Mouse (Mus musculus) liver, postnatal 0 days (tissue): Measurements from ENCODE around the gene Timp3. TPM values are rescaled to one million over a fixed set of nuclear protein-coding genes. Genes with fewer than 3 reads are reported as not detected.

Experiments used
- ATAC-seq: fragments of 200-750 bp; cut with Nextera tagmentation; 2 replicates; pipeline ENCODE4 v1.8.0; 2017; ENCODE audit warnings: mild to moderate bottlenecking, moderate library complexity
- DNase-seq: peaks from one replicate; pipeline ENCODE4 v3.0.0-alpha.2; 2016
- H3K27ac ChIP-seq: fragments of 300-500 bp; sonication (generic); 2 replicates; pipeline ENCODE4 v1.5.1; 2014; ENCODE audit warnings: antibody characterized with exemption, moderate library complexity, mild to moderate bottlenecking, low read depth
- H3K27me3 ChIP-seq: fragments of 300-500 bp; sonication (generic); 2 replicates; pipeline ENCODE4 v1.6.1; 2014; ENCODE audit warnings: low read length, control low read depth, mixed read lengths; ENCODE audit not compliant: insufficient read depth
- H3K36me3 ChIP-seq: fragments of 300-500 bp; sonication (generic); replicated peaks from 2 replicates; pipeline ENCODE4 v1.6.1; 2014; ENCODE audit warnings: mild to moderate bottlenecking, control low read depth, low read length, moderate library complexity, mixed read lengths; ENCODE audit not compliant: insufficient read depth
- H3K4me1 ChIP-seq: fragments of 300-500 bp; sonication (generic); 2 replicates; pipeline ENCODE4 v1.6.1; 2014; ENCODE audit warnings: antibody characterized with exemption, mild to moderate bottlenecking, control low read depth; ENCODE audit not compliant: insufficient read depth
- H3K4me2 ChIP-seq: fragments of 300-500 bp; sonication (generic); 2 replicates; pipeline ENCODE4 v1.6.1; 2014; ENCODE audit warnings: low read depth, mild to moderate bottlenecking, low read length, moderate library complexity, mixed read lengths
- H3K4me3 ChIP-seq: fragments of 300-500 bp; sonication (generic); 2 replicates; pipeline ENCODE4 v1.5.1; 2014; ENCODE audit warnings: low read depth, low read length
- H3K9ac ChIP-seq: fragments of 300-500 bp; sonication (generic); replicated peaks from 2 replicates; pipeline ENCODE4 v1.6.1; 2014; ENCODE audit warnings: mild to moderate bottlenecking, moderate library complexity
- H3K9me3 ChIP-seq: fragments of 300-500 bp; sonication (generic); 2 replicates; pipeline ENCODE4 v1.6.1; 2016; ENCODE audit warnings: mild to moderate bottlenecking, control low read depth, low read length, mixed read lengths
- CTCF ChIP-seq: sonication (generic); IDR thresholded peaks from 2 replicates; pipeline ENCODE4 v1.5.1; 2016; ENCODE audit warnings: antibody characterized with exemption, low read depth
- EP300 ChIP-seq: IDR thresholded peaks from 2 replicates; pipeline ENCODE4 v1.6.1; 2016; ENCODE audit warnings: antibody characterized with exemption, low read depth, mild to moderate bottlenecking
- WGBS: fragments of 180-500 bp; shearing (Covaris S2); extraction: QIAGEN DNeasy Blood & Tissue Kit; methylation state at CpG from one replicate; pipeline ENCODE4 v1.1.7; 2014; ENCODE audit not compliant: insufficient replicate concordance; 5-methylcytosine and 5-hydroxymethylcytosine counted together
- polyA plus RNA-seq: library from polyadenylated mRNA; unstranded; fragments of >200 nt; fragmentation: Nextera tagmentation; extraction: Ambion mirVana; gene quantifications from 2 replicates; pipeline ENCODE4 v1.2.1, GENCODE M21; 2015

The Timp3 gene
- polyA plus RNA-seq, 1 experiment from 2014 or later: 7.9 TPM

- TF ChIP-seq CTCF (no peak), EP300 (no peak)
- Histone ChIP-seq H3K27ac (no peak overlapping the region), H3K9ac (no peak overlapping the region), H3K27me3 (no peaks in the 10 kb centered on the region), H3K4me2 (no peak overlapping the region), H3K9me3 (no peaks in the 10 kb centered on the region), H3K4me1 (no peaks in the 10 kb centered on the region), H3K36me3 (no peaks in the 10 kb centered on the region), H3K4me3 (no peak overlapping the region)
- DNase-seq (no peak), ATAC-seq (no peak)
- WGBS: 65% methylated on average over 3 of the region's 3 CpGs
Observed at GRCm38 (mm10) chr10:86319526-86319925, 19.4 kb downstream of the Timp3 start.

GRCm38 (mm10) chr10:86320204-86320603 is 20.0 kb downstream of the Timp3 start:
- ATAC-seq: no peak
- Histone ChIP-seq H3K27me3 (no peaks in the 10 kb centered on the region), H3K9ac (no peak overlapping the region), H3K4me1 (no peaks in the 10 kb centered on the region), H3K36me3 (no peaks in the 10 kb centered on the region), H3K4me2 (no peak overlapping the region), H3K9me3 (no peaks in the 10 kb centered on the region), H3K4me3 (no peak overlapping the region), H3K27ac (no peak overlapping the region)
- WGBS: 88% methylated on average over 5 of the region's 5 CpGs
- no peak for DNase-seq
- no peak for TF ChIP-seq CTCF
- no peak for TF ChIP-seq EP300

- whole genome bisulfite sequencing: 77% methylated on average over 8 of the region's 8 CpGs
- H3K27ac ChIP-seq: no peak overlapping the region
Observed at GRCm38 (mm10) chr10:86321194-86321593, 21.0 kb downstream of the Timp3 start.

GRCm38 (mm10) chr10:86322006-86322405 is 21.8 kb downstream of the Timp3 start:
- H3K4me1 ChIP-seq: no peaks in the 10 kb centered on the region
- H3K27ac ChIP-seq: no peak overlapping the region
- H3K36me3 ChIP-seq: no peaks in the 10 kb centered on the region
- no peak for TF ChIP-seq CTCF
- no peak for TF ChIP-seq EP300
- H3K9ac ChIP-seq: no peak overlapping the region
- no peaks in the 10 kb centered on the region for H3K27me3 ChIP-seq
- WGBS: 75% methylated on average over 1 of the region's 1 CpGs
- H3K9me3 ChIP-seq: no peaks in the 10 kb centered on the region
- no peak overlapping the region for H3K4me3 ChIP-seq
- H3K4me2 ChIP-seq: no peak overlapping the region
- DNase-seq: no peak
- ATAC-seq: no peak

More at GRCm38 (mm10) chr10:86321194-86321593, 21.0 kb downstream of the Timp3 start:
- Histone ChIP-seq H3K27me3 (no peaks in the 10 kb centered on the region), H3K36me3 (no peaks in the 10 kb centered on the region), H3K9ac (no peak overlapping the region), H3K9me3 (no peaks in the 10 kb centered on the region), H3K4me2 (no peak overlapping the region), H3K4me3 (no peak overlapping the region), H3K4me1 (no peaks in the 10 kb centered on the region)
- DNase-seq (no peak), ATAC-seq (no peak)
- TF ChIP-seq CTCF: no peak
- TF ChIP-seq EP300: no peak

- TF ChIP-seq CTCF (no peak), EP300 (no peak)
Observed at GRCm38 (mm10) chr10:86323275-86323994, 23.3 kb downstream of the Timp3 start.

GRCm38 (mm10) chr10:86325272-86325671 is 25.1 kb downstream of the Timp3 start:
- ATAC-seq (peak; percentile 21; the same call in 1 of the 2 replicates), DNase-seq (no peak)
- H3K4me3 ChIP-seq: no peak overlapping the region
- WGBS: 45% methylated on average over 6 of the region's 6 CpGs
- no peak overlapping the region for H3K4me2 ChIP-seq
- H3K9me3 ChIP-seq: no peaks in the 10 kb centered on the region
- TF ChIP-seq CTCF (no peak), EP300 (no peak)
- H3K27me3 ChIP-seq: no peaks in the 10 kb centered on the region
- no peaks in the 10 kb centered on the region for H3K36me3 ChIP-seq
- peaks cover 3% of the 10 kb centered on the region; the same call in 1 of the 2 replicates for H3K4me1 ChIP-seq
- no peak overlapping the region for H3K9ac ChIP-seq
- H3K27ac ChIP-seq: no peak overlapping the region

More at GRCm38 (mm10) chr10:86323275-86323994, 23.3 kb downstream of the Timp3 start:
- DNase-seq: no peak
- H3K9ac ChIP-seq: no peak overlapping the region
- no peaks in the 10 kb centered on the region for H3K27me3 ChIP-seq
- no peak overlapping the region for H3K27ac ChIP-seq
- no peaks in the 10 kb centered on the region for H3K36me3 ChIP-seq
- 69% methylated on average over 4 of the region's 4 CpGs for WGBS
- no peaks in the 10 kb centered on the region for H3K9me3 ChIP-seq
- no peak overlapping the region for H3K4me3 ChIP-seq
- no peaks in the 10 kb centered on the region for H3K4me1 ChIP-seq
- H3K4me2 ChIP-seq: no peak overlapping the region
- no peak for ATAC-seq
